Mouse (Mus musculus): ENCODE data around the gene Unk.

Gene Unk

GRCm38 (mm10) chr11:116030898-116031845, 1.1 kb downstream of the Unk start:
- DNase-seq (ENCODE audit: low spot score) = peak; percentile 35

- no peak for DNase-seq (ENCODE audit: low spot score)
Observed at GRCm38 (mm10) chr11:116034584-116034983, 4.5 kb downstream of the Unk start.

GRCm38 (mm10) chr11:116036671-116037070, 6.5 kb downstream of the Unk start:
- DNase-seq (ENCODE audit: low spot score) = no peak

- no peak for DNase-seq (ENCODE audit: low spot score)
Observed at GRCm38 (mm10) chr11:116037826-116038225, 7.7 kb downstream of the Unk start.

- DNase-seq (ENCODE audit: low spot score) = no peak
Observed at GRCm38 (mm10) chr11:116040593-116040992, 10.5 kb downstream of the Unk start.

- DNase-seq (ENCODE audit: low spot score) = no peak
Observed at GRCm38 (mm10) chr11:116041833-116042232, 11.7 kb downstream of the Unk start.

- no peak for DNase-seq (ENCODE audit: low spot score)
Observed at GRCm38 (mm10) chr11:116042372-116043138, 12.4 kb downstream of the Unk start.

GRCm38 (mm10) chr11:116043286-116043685, 13.2 kb downstream of the Unk start:
- no peak for DNase-seq (ENCODE audit: low spot score)

- no peak for DNase-seq (ENCODE audit: low spot score)
Observed at GRCm38 (mm10) chr11:116045173-116045572, 15.1 kb downstream of the Unk start.

GRCm38 (mm10) chr11:116049610-116050009, 19.5 kb downstream of the Unk start:
- no peak for DNase-seq (ENCODE audit: low spot score)

- no peak for DNase-seq (ENCODE audit: low spot score)
Observed at GRCm38 (mm10) chr11:116050196-116050595, 20.1 kb downstream of the Unk start.

- no peak for DNase-seq (ENCODE audit: low spot score)
Observed at GRCm38 (mm10) chr11:116053510-116054229, 23.5 kb downstream of the Unk start.

GRCm38 (mm10) chr11:116055873-116056272, 25.8 kb downstream of the Unk start:
- DNase-seq (ENCODE audit: low spot score) = no peak

- DNase-seq (ENCODE audit: low spot score) = no peak
Observed at GRCm38 (mm10) chr11:116057237-116057881, 27.2 kb downstream of the Unk start.

- DNase-seq (ENCODE audit: low spot score) = no peak
Observed at GRCm38 (mm10) chr11:116058022-116058614, 28.0 kb downstream of the Unk start.

GRCm38 (mm10) chr11:116058868-116059690, 29.0 kb downstream of the Unk start:
- DNase-seq (ENCODE audit: low spot score) = no peak

GRCm38 (mm10) chr11:116059691-116060025, 29.5 kb downstream of the Unk start:
- DNase-seq (ENCODE audit: low spot score) = no peak

GRCm38 (mm10) chr11:116060596-116060995, 30.5 kb downstream of the Unk start:
- DNase-seq (ENCODE audit: low spot score) = no peak

- DNase-seq (ENCODE audit: low spot score) = no peak
Observed at GRCm38 (mm10) chr11:116061641-116062415, 31.7 kb downstream of the Unk start.

GRCm38 (mm10) chr11:116062521-116062920, 32.4 kb downstream of the Unk start:
- DNase-seq (ENCODE audit: low spot score) = no peak

Measured in ovary, postnatal 10 days (tissue).